Mouse (Mus musculus): ENCODE measurements around the gene Zfp14. TPM values are rescaled to one million over a fixed set of nuclear protein-coding genes. Genes with fewer than 3 reads are reported as not detected.
A peak's percentile ranks its signal among the peaks of the same experiment; 100 is the strongest.

Zfp14 gene
- total RNA-seq (2014; fragmentation: Nextera tagmentation) (0.52 and 2.4 TPM in 2 replicates), total RNA-seq (2017) (1.2 and 1.4 TPM in 2 replicates)

GRCm38 (mm10) chr7:30050882-30051548, at the start of gene Zfp14:
Zfp14 (minus strand) TSS chr7:30051380.
- ATAC-seq (replicated peaks; ENCODE audit: poor library complexity, severe bottlenecking): peak; percentile 99

GRCm38 (mm10) chr7:30099297-30099696, 48.1 kb upstream of the Zfp14 start:
- ATAC-seq (replicated peaks; ENCODE audit: poor library complexity, severe bottlenecking): no peak

- ATAC-seq (replicated peaks; ENCODE audit: poor library complexity, severe bottlenecking): no peak
These were observed 44.5 kb upstream of the Zfp14 start for GRCm38 (mm10) chr7:30095551-30096125.

- ATAC-seq (replicated peaks; ENCODE audit: poor library complexity, severe bottlenecking): peak; percentile 70
These were observed 43.7 kb upstream of the Zfp14 start, which contains the start of gene Zfp260 for GRCm38 (mm10) chr7:30094646-30095429. Zfp260 (plus strand) TSS chr7:30094777.

- no peak for ATAC-seq (replicated peaks; ENCODE audit: poor library complexity, severe bottlenecking)
These were observed 42.8 kb upstream of the Zfp14 start for GRCm38 (mm10) chr7:30093918-30094415.

- ATAC-seq (replicated peaks; ENCODE audit: poor library complexity, severe bottlenecking): no peak
These were observed 41.5 kb upstream of the Zfp14 start for GRCm38 (mm10) chr7:30092666-30093065.

GRCm38 (mm10) chr7:30090970-30091585, 39.9 kb upstream of the Zfp14 start:
- ATAC-seq (replicated peaks; ENCODE audit: poor library complexity, severe bottlenecking): no peak

- ATAC-seq (replicated peaks; ENCODE audit: poor library complexity, severe bottlenecking): peak; percentile 81
These were observed 39.2 kb upstream of the Zfp14 start, which contains the start of the genes Gm26920 and Zfp566 for GRCm38 (mm10) chr7:30090092-30090969. Gm26920 (minus strand) TSS chr7:30090410. Zfp566 (minus strand) TSS chr7:30090527.

GRCm38 (mm10) chr7:30089405-30089804, 38.2 kb upstream of the Zfp14 start:
- no peak for ATAC-seq (replicated peaks; ENCODE audit: poor library complexity, severe bottlenecking)

- no peak for ATAC-seq (replicated peaks; ENCODE audit: poor library complexity, severe bottlenecking)
These were observed 35.3 kb upstream of the Zfp14 start for GRCm38 (mm10) chr7:30086524-30086923.

- ATAC-seq (replicated peaks; ENCODE audit: poor library complexity, severe bottlenecking): peak; percentile 98
These were observed 21.2 kb upstream of the Zfp14 start, which contains the start of gene Zfp82 for GRCm38 (mm10) chr7:30072146-30073028. Zfp82 (minus strand) TSS chr7:30072900.

- peak; percentile 35; the same call in 1 of the 2 replicates for ATAC-seq (replicated peaks; ENCODE audit: poor library complexity, severe bottlenecking)
These were observed 13.4 kb upstream of the Zfp14 start for GRCm38 (mm10) chr7:30064622-30065021.

- ATAC-seq (replicated peaks; ENCODE audit: poor library complexity, severe bottlenecking): peak; percentile 44; the same call in 1 of the 2 replicates
These were observed 11.3 kb upstream of the Zfp14 start for GRCm38 (mm10) chr7:30062478-30062877.

- no peak for ATAC-seq (replicated peaks; ENCODE audit: poor library complexity, severe bottlenecking)
These were observed 9.2 kb upstream of the Zfp14 start for GRCm38 (mm10) chr7:30060341-30060740.

- no peak for ATAC-seq (replicated peaks; ENCODE audit: poor library complexity, severe bottlenecking)
These were observed 2.4 kb upstream of the Zfp14 start for GRCm38 (mm10) chr7:30053591-30053990.

GRCm38 (mm10) chr7:30048126-30048525, 3.1 kb downstream of the Zfp14 start:
- no peak for ATAC-seq (replicated peaks; ENCODE audit: poor library complexity, severe bottlenecking)

- ATAC-seq (replicated peaks; ENCODE audit: poor library complexity, severe bottlenecking): peak; percentile 30; the same call in 1 of the 2 replicates
These were observed 6.8 kb downstream of the Zfp14 start for GRCm38 (mm10) chr7:30044354-30044753.

- no peak for ATAC-seq (replicated peaks; ENCODE audit: poor library complexity, severe bottlenecking)
These were observed 16.8 kb downstream of the Zfp14 start for GRCm38 (mm10) chr7:30034331-30034730.

All from granulocyte monocyte progenitor cell, adult 5-6 weeks (primary cell).